Mouse (Mus musculus): Measurements from ENCODE around the gene Erbin. TPM values are rescaled to one million over a fixed set of nuclear protein-coding genes. Genes with fewer than 3 reads are reported as not detected.
A peak's percentile ranks its signal among the peaks of the same experiment; 100 is the strongest.

Erbin gene
- polyA plus RNA-seq, 1 experiment from 2014 or later, result 4.1 TPM

- Histone ChIP-seq H3K27me3 (no peaks in the 10 kb centered on the region), H3K4me1 (replicated peaks) (no peaks in the 10 kb centered on the region; the same call in 1 of the 2 replicates), H3K4me2 (no peak overlapping the region), H3K9me3 (replicated peaks) (no peaks in the 10 kb centered on the region), H3K27ac (no peak overlapping the region), H3K4me3 (replicated peaks) (no peak overlapping the region), H3K36me3 (no peaks in the 10 kb centered on the region), H3K9ac (no peak overlapping the region)
- WGBS (ENCODE audit: insufficient replicate concordance), result 58% methylated on average over 6 of the region's 6 CpGs
- DNase-seq (no peak), ATAC-seq (ENCODE audit: low read depth) (no peak)
Observed at GRCm38 (mm10) chr13:103806210-103806851, 114.0 kb downstream of the Erbin start.

- Histone ChIP-seq H3K9ac (no peak overlapping the region), H3K36me3 (no peaks in the 10 kb centered on the region), H3K4me1 (replicated peaks) (no peaks in the 10 kb centered on the region; the same call in 1 of the 2 replicates), H3K4me3 (replicated peaks) (no peak overlapping the region), H3K9me3 (replicated peaks) (no peaks in the 10 kb centered on the region), H3K4me2 (no peak overlapping the region), H3K27me3 (no peaks in the 10 kb centered on the region), H3K27ac (no peak overlapping the region)
- DNase-seq, result no peak
- WGBS (ENCODE audit: insufficient replicate concordance), result 58% methylated on average over 5 of the region's 5 CpGs
- no peak for ATAC-seq (ENCODE audit: low read depth)
Observed at GRCm38 (mm10) chr13:103803721-103804120, 116.6 kb downstream of the Erbin start.

DNA sequence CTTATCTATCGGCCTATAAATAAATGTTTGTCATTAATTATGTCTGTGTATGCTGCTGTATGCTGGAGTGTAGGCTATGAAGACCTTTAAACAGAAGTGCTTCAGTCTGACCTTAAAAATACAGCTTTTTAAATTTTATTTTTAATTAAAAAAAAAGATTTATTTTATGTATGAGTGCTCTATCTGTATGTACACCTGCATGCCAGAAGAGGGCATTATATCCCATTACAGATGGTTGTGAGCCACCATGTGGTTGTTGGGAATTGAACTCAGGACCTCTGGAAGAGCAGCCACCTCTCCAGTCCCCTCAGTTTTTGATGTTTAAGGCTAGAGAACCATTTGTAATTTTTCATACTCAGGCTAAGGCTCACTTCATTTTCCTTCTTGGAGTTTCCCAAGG, 119.3 kb downstream of the Erbin start:
- ATAC-seq (ENCODE audit: low read depth) (no peak), DNase-seq (no peak)
- 76% methylated on average over 1 of the region's 1 CpGs for WGBS (ENCODE audit: insufficient replicate concordance)
- Histone ChIP-seq H3K27ac (no peak overlapping the region), H3K9ac (no peak overlapping the region), H3K4me3 (replicated peaks) (no peak overlapping the region), H3K9me3 (replicated peaks) (no peaks in the 10 kb centered on the region), H3K36me3 (no peaks in the 10 kb centered on the region), H3K4me1 (replicated peaks) (no peaks in the 10 kb centered on the region), H3K4me2 (no peak overlapping the region), H3K27me3 (no peaks in the 10 kb centered on the region)

DNA sequence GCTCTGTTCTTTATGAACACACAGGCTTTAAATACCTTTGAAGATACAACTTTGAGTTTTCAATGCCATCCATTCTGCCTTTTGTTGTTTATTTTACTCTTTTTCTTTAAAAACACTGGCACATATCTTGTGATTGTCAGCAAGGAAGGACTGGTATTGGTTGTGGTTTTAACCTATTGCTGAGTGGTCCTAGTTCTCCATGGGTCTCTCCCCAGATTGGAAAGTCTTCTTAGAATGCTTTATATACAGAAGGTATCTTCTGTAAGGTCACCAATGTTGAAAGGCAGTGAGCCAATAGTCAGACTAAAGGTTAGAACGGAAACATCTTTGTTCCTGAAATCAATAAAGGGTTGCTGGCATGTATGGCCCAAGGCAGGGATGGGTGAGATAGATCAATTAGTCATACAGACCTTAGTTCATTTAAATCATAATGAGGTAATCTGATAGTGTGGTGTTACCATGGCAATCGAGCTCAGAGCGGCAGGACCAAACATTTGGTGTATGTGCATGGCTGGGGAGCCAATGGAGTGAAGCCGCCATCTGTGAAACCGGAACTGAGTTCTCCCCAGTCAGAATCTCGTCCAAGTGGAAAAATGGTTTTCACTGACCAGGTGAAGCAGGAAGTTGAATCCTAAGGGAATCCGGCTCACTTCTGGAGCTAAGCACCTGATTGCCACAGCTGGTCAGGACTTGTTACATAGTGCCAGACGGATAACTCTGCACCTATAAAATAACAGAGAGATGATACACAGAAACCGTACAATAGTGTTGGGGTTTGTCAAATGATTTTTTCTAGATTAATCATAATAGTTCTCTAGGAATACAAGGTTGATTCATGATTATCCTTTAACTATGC, 125.4 kb downstream of the Erbin start:
- Histone ChIP-seq H3K9ac (no peak overlapping the region), H3K4me2 (no peak overlapping the region), H3K4me1 (replicated peaks) (no peaks in the 10 kb centered on the region), H3K9me3 (replicated peaks) (no peaks in the 10 kb centered on the region), H3K4me3 (replicated peaks) (no peak overlapping the region), H3K36me3 (no peaks in the 10 kb centered on the region), H3K27ac (no peak overlapping the region), H3K27me3 (no peaks in the 10 kb centered on the region)
- 72% methylated on average over 9 of the region's 9 CpGs for WGBS (ENCODE audit: insufficient replicate concordance)
- DNase-seq (no peak), ATAC-seq (ENCODE audit: low read depth) (no peak)

DNA sequence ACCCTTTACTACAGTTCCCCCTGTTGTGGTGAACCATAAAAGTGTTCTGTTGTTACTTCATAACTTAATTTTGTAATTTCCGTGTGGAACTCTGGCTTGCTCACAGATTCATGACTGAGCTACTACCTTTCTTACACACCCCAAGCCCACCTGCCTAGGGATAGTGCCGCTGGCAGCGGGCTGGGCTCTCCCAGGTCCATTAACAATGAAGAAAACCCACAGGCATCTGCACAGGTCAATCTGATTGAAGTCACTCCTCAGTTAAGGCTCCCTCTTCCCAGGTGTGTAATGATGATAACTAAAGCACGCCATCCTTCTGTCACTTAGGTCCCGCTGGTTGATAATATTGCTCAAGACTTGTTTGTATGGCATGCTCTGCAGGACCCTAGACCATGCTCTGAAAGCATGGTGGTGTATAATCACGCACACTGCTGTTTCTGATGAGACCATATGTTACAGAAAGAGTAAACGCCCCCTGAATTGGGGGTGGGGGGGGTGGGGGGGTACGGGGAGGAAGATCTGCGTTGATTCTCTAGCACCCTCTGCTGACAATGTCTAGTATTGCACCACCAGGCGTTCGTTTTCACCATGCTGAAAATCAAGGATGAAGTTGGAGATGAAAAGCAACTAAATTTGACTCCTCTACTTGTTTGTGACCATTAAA, 140.3 kb downstream of the Erbin start:
- Histone ChIP-seq H3K27me3 (no peaks in the 10 kb centered on the region), H3K4me2 (no peak overlapping the region), H3K4me1 (replicated peaks) (peaks cover 2% of the 10 kb centered on the region), H3K9me3 (replicated peaks) (no peaks in the 10 kb centered on the region), H3K4me3 (replicated peaks) (no peak overlapping the region), H3K9ac (no peak overlapping the region), H3K36me3 (no peaks in the 10 kb centered on the region), H3K27ac (no peak overlapping the region)
- DNase-seq (no peak), ATAC-seq (ENCODE audit: low read depth) (no peak; the same call in 1 of the 2 replicates)
- WGBS (ENCODE audit: insufficient replicate concordance), result 24% methylated on average over 11 of the region's 11 CpGs

GRCm38 (mm10) chr13:103777126-103777525, 143.2 kb downstream of the Erbin start:
- Histone ChIP-seq H3K36me3 (no peaks in the 10 kb centered on the region), H3K9ac (no peak overlapping the region), H3K4me3 (replicated peaks) (no peak overlapping the region), H3K9me3 (replicated peaks) (no peaks in the 10 kb centered on the region), H3K27ac (no peak overlapping the region), H3K4me1 (replicated peaks) (peaks cover 17% of the 10 kb centered on the region), H3K27me3 (no peaks in the 10 kb centered on the region), H3K4me2 (no peak overlapping the region)
- DNase-seq, result no peak
- WGBS (ENCODE audit: insufficient replicate concordance), result 66% methylated on average over 8 of the region's 8 CpGs
- no peak for ATAC-seq (ENCODE audit: low read depth)

DNA sequence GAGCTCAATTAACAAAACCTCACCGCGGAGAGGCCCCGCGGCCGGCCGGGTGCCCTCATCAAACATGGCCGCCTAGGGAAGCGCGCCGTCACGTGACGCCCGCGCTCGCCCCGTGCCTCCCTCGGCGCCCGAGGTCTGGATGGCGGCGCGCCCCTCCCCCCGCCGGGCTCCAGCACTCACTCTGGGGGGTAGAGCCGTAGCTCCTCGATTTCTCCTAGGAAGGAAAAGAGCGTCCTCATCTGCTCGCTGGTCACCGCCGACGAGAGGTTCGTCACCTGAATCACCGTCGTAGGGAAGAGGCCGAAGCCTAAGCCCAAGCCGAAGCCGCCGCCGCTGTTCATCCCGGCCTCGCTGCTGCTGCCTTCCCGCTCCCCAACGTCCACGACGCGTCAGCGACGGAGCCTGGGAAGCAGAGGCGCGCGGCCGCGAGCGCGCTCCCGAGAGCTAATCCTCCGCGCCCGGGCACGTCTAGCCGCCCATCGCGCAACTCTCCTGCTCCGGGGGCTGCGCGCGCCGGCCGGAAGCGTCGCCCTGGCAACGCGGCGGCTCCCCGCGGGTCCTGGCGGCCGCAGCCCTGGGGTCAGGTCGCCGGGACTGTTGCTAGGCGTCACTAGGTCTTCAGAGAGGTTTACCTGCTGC, 146.1 kb downstream of the Erbin start, which contains the start of gene Srek1:
Gene Srek1 (minus strand): TSS at position 490 of the 639 bp plus-strand sequence.
- under 1% methylated on average over 81 of the region's 81 CpGs for WGBS (ENCODE audit: insufficient replicate concordance)
- Histone ChIP-seq H3K27me3 (no peaks in the 10 kb centered on the region), H3K4me2 (peak within 1 kb of the TSS; percentile 84), H3K4me1 (replicated peaks) (peaks cover 38% of the 10 kb centered on the region), H3K9me3 (replicated peaks) (no peaks in the 10 kb centered on the region), H3K27ac (peak within 1 kb of the TSS; percentile 95), H3K4me3 (replicated peaks) (peak within 1 kb of the TSS; percentile 81), H3K9ac (peak within 1 kb of the TSS; percentile 86), H3K36me3 (0 out of 2 replicates have a peak, but pooled peaks cover 4% of the 10 kb centered on the region)
- ATAC-seq (ENCODE audit: low read depth), result peak; percentile 95
- DNase-seq, result peak; percentile 88

DNA sequence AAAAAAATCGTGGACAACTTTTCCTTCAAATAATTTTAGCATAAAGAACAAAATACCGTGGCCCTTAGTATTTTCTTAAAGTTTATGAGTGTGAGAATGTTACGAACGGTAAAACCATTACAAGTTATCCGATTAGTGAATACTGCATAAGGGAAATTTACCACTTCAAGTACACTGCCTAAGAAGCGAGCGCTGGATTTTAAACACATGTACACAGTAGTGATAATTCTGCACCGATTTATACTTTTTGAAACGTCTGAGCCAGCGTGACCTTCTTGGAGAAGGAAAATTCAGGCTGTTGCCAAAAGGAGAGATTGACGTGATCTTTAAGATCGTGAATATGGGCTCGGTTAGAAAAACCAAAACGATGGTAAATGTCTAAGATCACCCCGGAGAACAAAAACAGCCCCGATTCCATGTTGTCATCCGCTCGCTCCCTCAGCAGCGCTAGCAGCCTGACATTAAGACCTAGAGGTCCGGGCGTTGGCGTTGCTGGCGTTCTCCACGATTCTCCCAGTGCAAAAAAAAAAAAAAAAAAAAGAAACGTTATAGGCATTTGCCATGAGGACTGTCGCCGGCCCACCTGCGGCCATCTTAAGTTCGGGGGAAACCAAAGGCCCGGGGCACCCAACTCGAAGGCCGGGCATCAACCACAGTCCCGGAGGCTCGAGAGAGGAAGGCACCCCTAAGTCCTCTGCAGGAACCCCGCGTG, 146.8 kb downstream of the Erbin start:
- H3K4me3 ChIP-seq (replicated peaks), result peak overlapping the region; percentile 81
- H3K4me1 ChIP-seq (replicated peaks), result peaks cover 38% of the 10 kb centered on the region
- H3K27ac ChIP-seq, result peak overlapping the region; percentile 95
- WGBS (ENCODE audit: insufficient replicate concordance), result 2% methylated on average over 36 of the region's 36 CpGs
- H3K36me3 ChIP-seq, result 0 out of 2 replicates have a peak, but pooled peaks cover 4% of the 10 kb centered on the region
- H3K9ac ChIP-seq, result peak overlapping the region; percentile 86
- H3K9me3 ChIP-seq (replicated peaks), result no peaks in the 10 kb centered on the region
- peak overlapping the region; percentile 84 for H3K4me2 ChIP-seq
- ATAC-seq (ENCODE audit: low read depth), result peak; percentile 52
- DNase-seq, result no peak
- no peaks in the 10 kb centered on the region for H3K27me3 ChIP-seq

GRCm38 (mm10) chr13:103772917-103773316, 147.4 kb downstream of the Erbin start:
- no peaks in the 10 kb centered on the region for H3K27me3 ChIP-seq
- peak overlapping the region; percentile 84 for H3K4me2 ChIP-seq
- peak overlapping the region; percentile 86 for H3K9ac ChIP-seq
- H3K27ac ChIP-seq, result no peak overlapping the region
- peaks cover 6% of the 10 kb centered on the region; the same call in 1 of the 2 replicates for H3K36me3 ChIP-seq
- H3K9me3 ChIP-seq (replicated peaks), result no peaks in the 10 kb centered on the region
- DNase-seq (no peak), ATAC-seq (ENCODE audit: low read depth) (no peak)
- 35% methylated on average over 5 of the region's 5 CpGs for WGBS (ENCODE audit: insufficient replicate concordance)
- H3K4me1 ChIP-seq (replicated peaks), result peaks cover 38% of the 10 kb centered on the region
- peak overlapping the region; percentile 81 for H3K4me3 ChIP-seq (replicated peaks)

GRCm38 (mm10) chr13:103770821-103771220, 149.5 kb downstream of the Erbin start:
- no peak overlapping the region for H3K4me3 ChIP-seq (replicated peaks)
- H3K4me1 ChIP-seq (replicated peaks), result peaks cover 38% of the 10 kb centered on the region
- no peaks in the 10 kb centered on the region for H3K9me3 ChIP-seq (replicated peaks)
- DNase-seq, result no peak
- ATAC-seq (ENCODE audit: low read depth), result no peak
- no peak overlapping the region for H3K4me2 ChIP-seq
- H3K9ac ChIP-seq, result no peak overlapping the region
- no peak overlapping the region for H3K27ac ChIP-seq
- H3K27me3 ChIP-seq, result no peaks in the 10 kb centered on the region
- peaks cover 22% of the 10 kb centered on the region for H3K36me3 ChIP-seq
